Mouse (Mus musculus): ENCODE results near the gene Braf.

Braf gene

GRCm38 (mm10) chr6:39607365-39607764 lies 117.9 kb downstream of the Braf start:
- DNase-seq (ENCODE audit: low spot score in 2 of 2): no peak

DNA sequence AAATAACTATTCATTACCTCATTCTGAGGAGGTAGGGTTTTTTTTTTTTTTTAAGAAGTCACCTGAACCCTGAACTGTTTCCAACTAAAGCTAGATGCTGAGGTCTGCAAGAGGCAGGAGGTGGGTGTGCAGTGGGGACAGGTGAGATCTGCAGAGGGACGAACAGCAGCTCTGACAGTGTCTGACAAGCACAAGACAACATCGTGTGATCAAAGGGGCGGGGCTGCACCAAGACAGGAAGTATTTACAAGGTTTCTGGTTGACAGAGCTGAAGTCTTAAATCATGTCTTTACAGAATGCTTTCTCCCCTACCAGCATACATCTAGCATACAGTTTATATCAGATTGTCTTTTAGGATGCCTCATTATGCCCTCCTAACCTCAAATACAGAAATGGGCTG lies 118.4 kb downstream of the Braf start:
- peak in 1 of 2 experiments; percentile 56 for DNase-seq (ENCODE audit: low spot score in 2 of 2)

GRCm38 (mm10) chr6:39606056-39606455 lies 119.2 kb downstream of the Braf start:
- no peak for DNase-seq (ENCODE audit: low spot score in 2 of 2)

- DNase-seq (ENCODE audit: low spot score in 2 of 2): no peak
Observed at GRCm38 (mm10) chr6:39604565-39604964, 120.7 kb downstream of the Braf start.

- no peak for DNase-seq (ENCODE audit: low spot score in 2 of 2)
Observed at GRCm38 (mm10) chr6:39601828-39602227, 123.4 kb downstream of the Braf start.

DNA sequence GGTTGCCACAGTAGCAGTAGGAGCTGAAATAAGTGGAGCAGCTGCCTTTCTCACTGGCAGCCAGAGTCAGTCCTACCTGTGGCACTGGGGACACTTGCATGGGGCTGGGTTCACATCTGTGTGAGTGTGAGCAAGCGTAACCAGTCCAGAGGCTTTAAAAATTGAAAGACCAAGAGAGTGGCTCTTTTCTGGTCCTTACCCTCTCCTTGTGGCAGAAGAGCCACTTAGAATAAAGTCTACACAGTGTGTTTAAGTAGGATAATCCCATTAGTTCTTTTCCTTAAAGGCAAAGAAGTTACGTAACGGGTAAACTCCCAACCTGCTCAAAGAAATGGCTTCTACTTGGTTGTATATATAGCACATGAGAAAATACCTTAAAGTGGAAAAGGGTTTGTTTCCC lies 124.4 kb downstream of the Braf start:
- no peak for DNase-seq (ENCODE audit: low spot score in 2 of 2)

DNA sequence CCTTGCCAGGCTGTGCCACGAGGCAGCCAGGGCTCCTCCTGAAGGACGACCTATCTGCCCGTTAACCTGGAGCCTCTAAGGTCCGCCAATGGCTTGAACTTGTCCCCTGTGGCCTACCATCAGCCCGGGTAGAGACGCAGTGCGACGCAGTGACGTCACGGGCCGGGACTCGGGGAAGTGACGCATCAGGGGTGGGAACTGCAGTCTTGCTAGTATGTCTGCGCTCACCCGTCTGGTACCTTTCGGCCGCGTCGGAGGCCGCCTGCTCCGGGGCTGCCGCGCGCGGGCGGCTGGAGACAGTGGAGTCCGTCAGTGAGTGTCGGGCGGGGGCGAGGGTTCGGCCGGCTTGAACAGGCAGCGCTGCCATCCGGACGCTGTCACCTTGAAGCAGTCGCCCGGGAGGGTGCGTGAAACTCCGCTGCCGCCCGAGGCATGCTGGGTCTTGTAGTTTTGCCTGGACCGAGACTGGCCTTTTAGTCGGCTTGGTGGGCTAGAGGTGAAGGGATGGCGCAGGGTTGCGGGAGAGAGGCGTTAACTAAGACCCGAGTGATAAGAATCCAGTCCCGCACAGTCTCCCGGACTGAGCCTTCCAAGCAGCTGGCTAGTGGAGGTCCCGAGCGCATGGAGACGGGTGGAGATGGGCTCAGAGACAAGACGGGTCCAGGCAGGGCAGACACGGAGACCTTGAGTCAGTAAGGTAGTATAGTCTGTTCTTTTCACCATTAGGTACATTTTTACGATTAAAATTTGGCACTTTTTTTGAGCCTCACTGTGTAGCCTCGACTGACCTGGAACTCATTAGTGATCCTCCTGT lies 132.7 kb downstream of the Braf start, which contains the start of gene Ndufb2:
TSS of gene Ndufb2 (plus strand) at position 174 of the 814 bp plus-strand sequence.
- DNase-seq (ENCODE audit: low spot score in 2 of 2): peak; percentile 90 to 95

DNA sequence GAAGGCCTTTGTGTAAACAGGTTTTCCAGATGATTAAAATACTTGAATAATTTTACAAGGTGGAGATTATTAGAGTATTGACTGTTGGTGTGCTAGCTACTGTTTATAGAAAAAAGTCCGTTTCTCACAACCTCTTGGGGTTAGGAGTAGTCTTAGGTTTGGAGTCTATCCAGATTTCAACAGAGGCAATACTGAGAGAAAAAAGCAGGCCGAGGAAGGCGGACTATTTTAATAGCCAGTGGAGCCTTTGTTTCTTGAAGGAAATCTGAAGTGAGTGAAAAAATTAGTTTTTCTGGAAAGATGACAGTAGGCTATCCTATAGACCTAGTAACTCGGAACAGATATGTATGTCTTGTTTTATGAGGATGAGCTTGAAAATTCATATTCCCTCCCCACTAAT lies 133.8 kb downstream of the Braf start:
- DNase-seq (ENCODE audit: low spot score in 2 of 2): no peak

DNA sequence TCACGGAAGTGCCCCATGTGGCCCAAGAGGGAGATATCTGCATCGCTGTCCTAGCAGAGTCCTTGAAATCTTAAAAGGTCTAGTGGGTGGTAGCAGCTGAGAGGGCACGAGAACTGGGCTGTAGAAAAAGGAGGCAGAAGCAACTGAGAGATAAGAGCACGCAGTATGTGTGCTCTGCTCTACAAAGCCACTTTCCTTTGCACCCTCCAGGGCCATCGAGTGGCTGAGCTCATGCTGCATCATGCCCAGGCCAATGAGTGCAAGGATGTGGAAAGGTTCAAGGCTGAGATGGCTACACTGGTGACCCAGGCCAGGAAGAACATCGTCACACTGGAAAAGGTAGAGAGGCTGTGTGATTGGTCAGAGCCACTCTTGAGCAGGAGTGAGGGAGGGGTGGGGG lies 139.7 kb downstream of the Braf start, which contains the start of gene Gm42420:
TSS of gene Gm42420 (plus strand) at position 237 of the 400 bp plus-strand sequence.
- no peak for DNase-seq (ENCODE audit: low spot score in 2 of 2)

- peak in 1 of 2 experiments; percentile 25 for DNase-seq (ENCODE audit: low spot score in 2 of 2)
Observed at GRCm38 (mm10) chr6:39581087-39581784, 144.0 kb downstream of the Braf start.

GRCm38 (mm10) chr6:39580558-39580957 lies 144.7 kb downstream of the Braf start:
- no peak for DNase-seq (ENCODE audit: low spot score in 2 of 2)

- no peak for DNase-seq (ENCODE audit: low spot score in 2 of 2)
Observed at GRCm38 (mm10) chr6:39579552-39579951, 145.7 kb downstream of the Braf start.

DNA sequence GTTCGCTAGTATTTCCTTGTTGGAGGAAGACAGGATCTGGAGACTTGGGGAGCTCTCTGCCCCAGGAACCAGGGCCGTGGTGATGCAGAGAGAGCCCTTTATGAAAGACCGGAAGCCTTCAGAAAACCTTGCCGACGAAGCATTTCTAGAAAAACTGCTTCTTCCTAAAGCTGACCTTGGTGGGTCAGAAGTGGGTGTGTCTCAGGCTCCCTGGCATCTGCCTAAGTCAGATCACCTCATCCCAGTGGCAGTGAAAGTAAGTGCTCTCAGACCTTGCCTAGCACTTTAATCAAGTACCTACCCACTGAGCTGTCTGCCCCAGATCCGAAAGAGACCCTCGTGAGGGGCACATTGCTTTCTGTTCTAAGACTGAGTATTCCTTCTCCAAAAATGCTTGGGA lies 150.3 kb downstream of the Braf start:
- no peak for DNase-seq (ENCODE audit: low spot score in 2 of 2)

DNA sequence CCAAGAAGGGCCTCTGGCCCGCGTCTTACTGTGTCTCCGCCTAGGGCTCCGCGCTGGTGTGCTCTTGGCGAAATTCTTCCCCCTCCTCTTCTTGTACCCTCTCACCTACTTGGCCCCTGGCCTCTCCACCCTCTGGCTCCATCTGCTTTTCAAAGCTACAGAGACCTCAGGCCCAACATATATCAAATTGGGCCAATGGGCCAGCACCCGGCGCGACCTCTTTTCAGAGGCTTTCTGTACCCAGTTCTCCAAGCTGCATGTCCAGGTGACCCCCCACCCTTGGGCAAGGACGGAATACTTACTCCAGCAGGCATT lies 150.8 kb downstream of the Braf start:
- no peak for DNase-seq (ENCODE audit: low spot score in 2 of 2)

DNA sequence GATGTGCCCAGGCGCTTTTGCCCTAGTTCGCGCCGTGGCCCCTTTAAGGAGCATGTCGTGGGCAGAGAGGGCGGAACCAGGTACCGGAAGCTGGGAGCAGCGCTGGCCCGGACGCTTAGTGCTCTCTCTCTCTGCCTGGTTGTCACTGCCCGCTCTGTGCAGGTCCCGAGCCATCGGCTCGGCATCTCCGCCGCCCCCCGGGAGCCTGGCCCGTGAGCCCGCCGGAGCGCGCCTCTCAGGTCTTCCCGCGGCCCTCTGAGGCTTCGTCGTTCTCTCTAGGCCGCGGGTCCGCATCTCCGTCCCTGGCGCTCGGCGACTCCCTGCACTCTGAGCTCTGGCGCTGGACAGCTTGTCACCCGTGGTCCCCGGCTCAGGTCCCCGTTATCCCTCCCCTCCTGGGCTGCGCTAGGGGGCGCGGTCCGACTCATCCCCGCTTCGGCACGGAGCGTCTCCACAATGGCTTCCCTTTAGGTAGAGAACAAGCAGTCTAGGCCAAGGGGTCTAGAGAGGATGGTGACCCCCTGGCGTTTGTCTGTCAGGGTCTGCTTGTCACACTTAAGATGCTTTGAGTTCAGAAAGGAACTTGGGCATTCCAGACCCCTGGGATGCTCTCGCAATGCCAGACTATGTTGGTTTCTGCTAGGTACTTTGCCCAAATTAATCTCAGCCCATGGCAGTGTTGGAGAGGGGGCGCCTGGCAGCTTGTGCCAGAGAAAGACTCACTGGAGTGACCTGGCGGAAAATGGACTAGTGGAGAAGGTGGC lies 151.3 kb downstream of the Braf start, which contains the start of gene Adck2:
TSS of gene Adck2 (plus strand) at position 83 of the 764 bp plus-strand sequence.
- DNase-seq (ENCODE audit: low spot score in 2 of 2): peak; percentile 61 to 82

- no peak for DNase-seq (ENCODE audit: low spot score in 2 of 2)
Observed at GRCm38 (mm10) chr6:39570426-39570825, 154.8 kb downstream of the Braf start.

DNA sequence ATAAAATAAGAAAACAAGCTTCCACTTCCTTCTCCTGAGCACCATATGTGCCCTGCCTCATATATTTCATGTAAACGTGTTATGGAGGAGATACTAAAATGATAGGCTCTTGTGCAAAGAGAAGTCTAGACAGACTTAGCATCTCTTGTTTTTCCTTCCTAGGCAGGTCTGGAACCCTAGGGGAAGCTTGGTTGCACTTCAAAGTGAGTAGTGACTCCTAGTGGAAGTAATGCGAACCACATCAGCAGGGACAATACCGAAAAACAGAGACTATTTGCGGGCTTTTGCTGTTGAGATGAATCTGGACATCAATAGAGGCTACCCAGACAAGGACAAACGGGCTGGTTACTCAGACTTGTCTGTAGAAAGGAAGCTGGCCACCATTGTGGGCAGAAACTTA lies 157.7 kb downstream of the Braf start:
- no peak for DNase-seq (ENCODE audit: low spot score in 2 of 2)

DNA sequence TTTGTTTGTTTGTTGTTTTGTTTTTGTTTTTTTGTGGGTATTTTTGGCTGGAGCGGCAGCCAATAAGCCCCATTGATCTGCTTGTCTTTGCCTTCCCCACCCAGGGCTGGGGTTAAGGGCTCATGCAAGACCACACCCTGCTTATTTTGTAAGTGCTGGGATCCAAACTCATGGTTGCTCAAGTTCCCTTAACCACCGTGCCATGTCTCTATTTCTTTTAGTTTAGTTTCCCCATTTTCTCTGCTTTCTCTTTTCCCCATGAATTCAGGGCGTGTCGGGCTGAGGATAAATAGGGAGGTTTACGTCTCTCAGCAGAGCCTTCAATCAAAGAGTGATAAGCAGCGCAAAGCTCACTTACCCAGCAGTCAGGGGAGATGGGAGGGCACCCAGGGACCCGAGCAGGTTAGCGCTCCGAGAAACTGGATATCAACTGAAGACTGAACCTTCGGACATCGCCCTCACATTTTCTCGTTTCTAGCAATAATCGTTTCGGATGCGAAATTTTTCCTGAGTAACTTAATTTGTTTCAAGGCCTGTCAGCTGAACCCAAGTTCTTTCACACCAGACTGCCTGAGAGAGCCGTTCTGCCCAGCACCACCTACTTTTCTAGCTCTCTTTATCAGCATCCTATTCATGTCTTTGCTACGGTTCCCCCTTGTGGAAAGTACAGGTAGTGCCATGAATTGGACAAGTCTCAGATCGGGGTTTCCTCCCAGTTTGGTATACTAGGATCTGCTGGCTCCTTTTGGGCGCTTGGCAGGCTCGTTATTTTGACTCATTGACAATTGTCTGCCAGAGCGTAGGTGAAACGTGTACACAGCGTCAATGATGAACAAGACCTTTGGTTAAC lies 162.9 kb downstream of the Braf start:
- DNase-seq (ENCODE audit: low spot score in 2 of 2): peak; percentile 52 to 75

DNA sequence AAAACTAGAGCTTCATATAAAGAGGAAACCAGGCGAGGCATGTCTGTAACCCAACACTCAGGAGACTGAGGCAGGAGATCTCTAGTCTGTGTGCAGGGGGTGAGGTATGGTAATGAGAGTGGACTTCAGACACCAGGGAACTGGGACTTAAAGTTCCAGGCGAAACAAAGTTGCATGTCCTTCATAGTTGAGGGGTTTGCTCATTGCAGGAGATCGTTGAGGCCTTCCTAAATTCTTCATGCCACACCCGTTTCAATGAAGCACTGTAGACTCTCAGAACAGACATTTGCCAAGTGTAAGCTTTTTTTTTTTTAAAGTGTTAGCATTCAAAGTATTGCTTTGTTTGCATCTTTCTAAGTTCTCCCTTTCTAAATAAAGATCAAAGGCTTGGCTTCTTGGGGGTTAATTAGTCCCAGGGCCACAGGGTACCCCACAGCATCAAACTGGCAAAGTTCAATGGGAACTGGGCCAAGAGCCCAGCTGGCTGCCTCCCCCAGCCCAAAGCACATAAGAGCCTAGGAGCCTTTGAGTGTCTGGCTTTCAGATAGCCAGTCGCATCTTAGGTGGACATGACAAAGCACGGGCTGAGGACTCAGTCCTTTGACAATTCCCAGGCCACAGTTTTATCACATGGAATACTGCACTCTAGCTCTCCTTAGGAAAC lies 165.9 kb downstream of the Braf start:
- no peak for DNase-seq (ENCODE audit: low spot score in 2 of 2)

GRCm38 (mm10) chr6:39557723-39558261 lies 167.5 kb downstream of the Braf start, which contains the start of gene Dennd2a:
Gene Dennd2a, minus strand, starts transcription at chr6:39557867.
- DNase-seq (ENCODE audit: low spot score in 2 of 2): peak in 1 of 2 experiments; percentile 38

All from spleen, postnatal 10 days (tissue).